Mouse (Mus musculus): Measurements from ENCODE around the gene Mamdc4.

DNA sequence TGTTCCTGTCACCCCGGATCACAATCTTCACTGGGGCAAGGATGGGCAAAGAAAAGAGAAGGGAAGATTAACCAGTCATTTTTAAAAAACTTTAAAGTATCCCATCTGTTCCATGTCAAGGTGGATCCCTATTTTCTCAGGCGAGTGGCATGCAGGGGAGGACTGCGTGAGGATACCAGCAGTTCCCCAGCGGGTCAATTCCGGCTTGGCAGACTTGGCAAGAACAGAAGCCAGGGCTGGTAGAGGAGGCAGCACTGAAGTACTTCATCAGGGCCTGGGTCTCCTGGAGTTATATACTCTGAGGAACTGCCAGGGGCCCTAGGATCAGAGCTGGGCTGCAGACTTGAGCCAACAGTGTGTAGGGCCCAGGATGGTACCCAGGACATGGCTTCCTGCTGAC, 27.9 kb upstream of the Mamdc4 start:
- TF ChIP-seq POLR2A (IDR thresholded peaks at IDR 0.05; ENCODE audit: low read depth, low read length) (no peak), CTCF (IDR thresholded peaks at IDR 0.05; ENCODE audit: borderline replicate concordance, insufficient read depth, low read length) (no peak)
